Mouse (Mus musculus): ENCODE measurements around the gene Bcor. TPM values are rescaled to one million over a fixed set of nuclear protein-coding genes. Genes with fewer than 3 reads are reported as not detected.

The Bcor gene
- total RNA-seq, 1 experiment, result 32.9 TPM

- H3K27ac ChIP-seq (ENCODE audit: insufficient read depth, low read depth, low read length, poor library complexity, severe bottlenecking), result no peak overlapping the region
- H3K9ac ChIP-seq (ENCODE audit: insufficient read depth, low read depth, low read length, poor library complexity, severe bottlenecking), result no peak overlapping the region
- no peak for DNase-seq (ENCODE audit: low read depth, low spot score)
- no peak overlapping the region for H3K4me3 ChIP-seq (ENCODE audit: insufficient read depth in 1 of 2, low read depth in 1 of 2, low read length in 2 of 2, poor library complexity in 1 of 2, severe bottlenecking in 1 of 2)
- no peak for TF ChIP-seq HCFC1 (IDR thresholded peaks at IDR 0.05; ENCODE audit: borderline replicate concordance, insufficient read depth, low read length)
- no peak for TF ChIP-seq ZNF384 (IDR thresholded peaks at IDR 0.05; ENCODE audit: low read depth, low read length)
- TF ChIP-seq MAFK (IDR thresholded peaks at IDR 0.05; ENCODE audit: insufficient read depth, low read depth, low read length), result no peak
- no peak for TF ChIP-seq ZC3H11A (IDR thresholded peaks at IDR 0.05; ENCODE audit: borderline replicate concordance, low read depth, low read length)
- TF ChIP-seq CHD2 (IDR thresholded peaks at IDR 0.05; ENCODE audit: low read depth, low read length), result no peak
- peaks cover 0 to 4% of the 10 kb centered on the region in 2 experiments; a peak in 1 of 4 replicates for H3K4me1 ChIP-seq (ENCODE audit: control insufficient read depth in 2 of 2, insufficient read depth in 2 of 2, low read length in 2 of 2, poor library complexity in 1 of 2)
- H3K9me3 ChIP-seq (ENCODE audit: control insufficient read depth, insufficient read depth, low read depth, low read length), result no peaks in the 10 kb centered on the region
- in situ Hi-C loops (cut with MboI; ENCODE audit: low sequenced_read_pairs in 2 of 2, unreplicated experiment in 2 of 2), result loop anchor here (10.0 to 25.0 kb wide), 3 partner anchors 53 to 445 kb away; no protein-coding TSS in a partner anchor
- H3K36me3 ChIP-seq (ENCODE audit: control insufficient read depth, insufficient read depth, low read length, poor library complexity, severe bottlenecking), result no peaks in the 10 kb centered on the region
Observed at GRCm38 (mm10) chrX:12082184-12082583, 78.0 kb downstream of the Bcor start.

- no peak for TF ChIP-seq MAFK (IDR thresholded peaks at IDR 0.05; ENCODE audit: insufficient read depth, low read depth, low read length)
- TF ChIP-seq HCFC1 (IDR thresholded peaks at IDR 0.05; ENCODE audit: borderline replicate concordance, insufficient read depth, low read length), result no peak
- TF ChIP-seq CHD2 (IDR thresholded peaks at IDR 0.05; ENCODE audit: low read depth, low read length), result no peak
- TF ChIP-seq ZNF384 (IDR thresholded peaks at IDR 0.05; ENCODE audit: low read depth, low read length), result no peak
- no peak for TF ChIP-seq ZC3H11A (IDR thresholded peaks at IDR 0.05; ENCODE audit: borderline replicate concordance, low read depth, low read length)
- Histone ChIP-seq H3K4me1 (ENCODE audit: control insufficient read depth in 2 of 2, insufficient read depth in 2 of 2, low read length in 2 of 2, poor library complexity in 1 of 2) (peaks cover 0 to 4% of the 10 kb centered on the region in 2 experiments; a peak in 1 of 4 replicates), H3K36me3 (ENCODE audit: control insufficient read depth, insufficient read depth, low read length, poor library complexity, severe bottlenecking) (no peaks in the 10 kb centered on the region), H3K9me3 (ENCODE audit: control insufficient read depth, insufficient read depth, low read depth, low read length) (no peaks in the 10 kb centered on the region), H3K9ac (ENCODE audit: insufficient read depth, low read depth, low read length, poor library complexity, severe bottlenecking) (no peak overlapping the region), H3K27ac (ENCODE audit: insufficient read depth, low read depth, low read length, poor library complexity, severe bottlenecking) (no peak overlapping the region), H3K4me3 (ENCODE audit: insufficient read depth in 1 of 2, low read depth in 1 of 2, low read length in 2 of 2, poor library complexity in 1 of 2, severe bottlenecking in 1 of 2) (peak overlapping the region in 1 of 2 experiments; percentile 20; a peak in 1 of 4 replicates)
- in situ Hi-C loops (cut with MboI; ENCODE audit: low sequenced_read_pairs in 2 of 2, unreplicated experiment in 2 of 2), result loop anchor here (10.0 to 25.0 kb wide), 3 partner anchors 53 to 444 kb away; no protein-coding TSS in a partner anchor
- DNase-seq (ENCODE audit: low read depth, low spot score), result no peak
Observed at GRCm38 (mm10) chrX:12081741-12082155, 78.4 kb downstream of the Bcor start.

- no peaks in the 10 kb centered on the region for H3K9me3 ChIP-seq (ENCODE audit: control insufficient read depth, insufficient read depth, low read depth, low read length)
- H3K9ac ChIP-seq (ENCODE audit: insufficient read depth, low read depth, low read length, poor library complexity, severe bottlenecking), result peak overlapping the region; percentile 54
- H3K36me3 ChIP-seq (ENCODE audit: control insufficient read depth, insufficient read depth, low read length, poor library complexity, severe bottlenecking), result no peaks in the 10 kb centered on the region
- H3K4me1 ChIP-seq (ENCODE audit: control insufficient read depth in 2 of 2, insufficient read depth in 2 of 2, low read length in 2 of 2, poor library complexity in 1 of 2), result peaks cover 0 to 4% of the 10 kb centered on the region in 2 experiments; a peak in 1 of 4 replicates
- in situ Hi-C loops (cut with MboI; ENCODE audit: low sequenced_read_pairs in 2 of 2, unreplicated experiment in 2 of 2), result loop anchor here (10.0 to 25.0 kb wide), 3 partner anchors 54 to 444 kb away; no protein-coding TSS in a partner anchor
- H3K27ac ChIP-seq (ENCODE audit: insufficient read depth, low read depth, low read length, poor library complexity, severe bottlenecking), result no peak overlapping the region
- no peak for TF ChIP-seq ZNF384 (IDR thresholded peaks at IDR 0.05; ENCODE audit: low read depth, low read length)
- TF ChIP-seq HCFC1 (IDR thresholded peaks at IDR 0.05; ENCODE audit: borderline replicate concordance, insufficient read depth, low read length), result no peak
- TF ChIP-seq MAFK (IDR thresholded peaks at IDR 0.05; ENCODE audit: insufficient read depth, low read depth, low read length), result no peak
- TF ChIP-seq ZC3H11A (IDR thresholded peaks at IDR 0.05; ENCODE audit: borderline replicate concordance, low read depth, low read length), result no peak
- TF ChIP-seq CHD2 (IDR thresholded peaks at IDR 0.05; ENCODE audit: low read depth, low read length), result no peak
- peak overlapping the region; percentile 62 to 69 for H3K4me3 ChIP-seq (ENCODE audit: insufficient read depth in 1 of 2, low read depth in 1 of 2, low read length in 2 of 2, poor library complexity in 1 of 2, severe bottlenecking in 1 of 2)
- no peak for DNase-seq (ENCODE audit: low read depth, low spot score)
Observed at GRCm38 (mm10) chrX:12080904-12081740, 79.0 kb downstream of the Bcor start.

- peaks cover 0 to 4% of the 10 kb centered on the region in 2 experiments; a peak in 1 of 4 replicates for H3K4me1 ChIP-seq (ENCODE audit: control insufficient read depth in 2 of 2, insufficient read depth in 2 of 2, low read length in 2 of 2, poor library complexity in 1 of 2)
- no peaks in the 10 kb centered on the region for H3K9me3 ChIP-seq (ENCODE audit: control insufficient read depth, insufficient read depth, low read depth, low read length)
- in situ Hi-C loops (cut with MboI; ENCODE audit: low sequenced_read_pairs in 2 of 2, unreplicated experiment in 2 of 2), result loop anchor here (10.0 to 25.0 kb wide), 3 partner anchors 55 to 443 kb away; no protein-coding TSS in a partner anchor
- TF ChIP-seq HCFC1 (IDR thresholded peaks at IDR 0.05; ENCODE audit: borderline replicate concordance, insufficient read depth, low read length), result no peak
- TF ChIP-seq ZC3H11A (IDR thresholded peaks at IDR 0.05; ENCODE audit: borderline replicate concordance, low read depth, low read length), result no peak
- TF ChIP-seq CHD2 (IDR thresholded peaks at IDR 0.05; ENCODE audit: low read depth, low read length), result no peak
- TF ChIP-seq MAFK (IDR thresholded peaks at IDR 0.05; ENCODE audit: insufficient read depth, low read depth, low read length), result no peak
- TF ChIP-seq ZNF384 (IDR thresholded peaks at IDR 0.05; ENCODE audit: low read depth, low read length), result no peak
- H3K4me3 ChIP-seq (ENCODE audit: insufficient read depth in 1 of 2, low read depth in 1 of 2, low read length in 2 of 2, poor library complexity in 1 of 2, severe bottlenecking in 1 of 2), result peak overlapping the region; percentile 62 to 70
- H3K36me3 ChIP-seq (ENCODE audit: control insufficient read depth, insufficient read depth, low read length, poor library complexity, severe bottlenecking), result no peaks in the 10 kb centered on the region
- H3K27ac ChIP-seq (ENCODE audit: insufficient read depth, low read depth, low read length, poor library complexity, severe bottlenecking), result no peak overlapping the region
- peak overlapping the region; percentile 78 for H3K9ac ChIP-seq (ENCODE audit: insufficient read depth, low read depth, low read length, poor library complexity, severe bottlenecking)
- DNase-seq (ENCODE audit: low read depth, low spot score), result no peak
Observed at GRCm38 (mm10) chrX:12080095-12080903, 79.9 kb downstream of the Bcor start.
